Mouse (Mus musculus): ENCODE measurements around the gene Olfr568. TPM values are rescaled to one million over a fixed set of nuclear protein-coding genes. Genes with fewer than 3 reads are reported as not detected.

Olfr568 gene
- polyA plus RNA-seq, 1 experiment from 2014 or later = not detected

Other genes with a start within 250 kb of the Olfr568 start
- gene Olfr554, start 238.7 kb upstream of the Olfr568 start, polyA plus RNA-seq (2016; fragmentation: Nextera tagmentation; extraction: Ambion mirVana) = not detected in 2 replicates
- gene Olfr555, start 218.3 kb upstream of the Olfr568 start, polyA plus RNA-seq (2016; fragmentation: Nextera tagmentation; extraction: Ambion mirVana) = not detected in 2 replicates
- not detected in 2 replicates for gene Olfr556, start 212.2 kb upstream of the Olfr568 start, polyA plus RNA-seq (2016; fragmentation: Nextera tagmentation; extraction: Ambion mirVana)
- gene Trim68, start 189.8 kb upstream of the Olfr568 start, polyA plus RNA-seq (2016; fragmentation: Nextera tagmentation; extraction: Ambion mirVana) = 9.5 and 9.6 TPM in 2 replicates
- not detected in 2 replicates for gene Olfr557, start 181.2 kb upstream of the Olfr568 start, polyA plus RNA-seq (2016; fragmentation: Nextera tagmentation; extraction: Ambion mirVana)
- not detected in 2 replicates for gene Olfr558, start 174.9 kb upstream of the Olfr568 start, polyA plus RNA-seq (2016; fragmentation: Nextera tagmentation; extraction: Ambion mirVana)
- gene Olfr33, start 158.1 kb upstream of the Olfr568 start, polyA plus RNA-seq (2016; fragmentation: Nextera tagmentation; extraction: Ambion mirVana) = not detected in 2 replicates
- gene Olfr559, start 149.6 kb upstream of the Olfr568 start, polyA plus RNA-seq (2016; fragmentation: Nextera tagmentation; extraction: Ambion mirVana) = not detected in 2 replicates
- gene Olfr560, start 117.8 kb upstream of the Olfr568 start, polyA plus RNA-seq (2016; fragmentation: Nextera tagmentation; extraction: Ambion mirVana) = not detected in 2 replicates
- gene Olfr78, start 117.7 kb upstream of the Olfr568 start, polyA plus RNA-seq (2016; fragmentation: Nextera tagmentation; extraction: Ambion mirVana) = not detected in 2 replicates
- gene Olfr561, start 105.9 kb upstream of the Olfr568 start, polyA plus RNA-seq (2016; fragmentation: Nextera tagmentation; extraction: Ambion mirVana) = not detected in 2 replicates
- not detected in 2 replicates for gene Olfr564, start 73.6 kb upstream of the Olfr568 start, polyA plus RNA-seq (2016; fragmentation: Nextera tagmentation; extraction: Ambion mirVana)
- gene Olfr566, start 18.4 kb upstream of the Olfr568 start, polyA plus RNA-seq (2016; fragmentation: Nextera tagmentation; extraction: Ambion mirVana) = not detected in 2 replicates
- not detected in 2 replicates for gene Olfr569, start 13.8 kb downstream of the Olfr568 start, polyA plus RNA-seq (2016; fragmentation: Nextera tagmentation; extraction: Ambion mirVana)
- gene Olfr570, start 17.5 kb downstream of the Olfr568 start, polyA plus RNA-seq (2016; fragmentation: Nextera tagmentation; extraction: Ambion mirVana) = not detected in 2 replicates
- gene Olfr571, start 40.4 kb downstream of the Olfr568 start, polyA plus RNA-seq (2016; fragmentation: Nextera tagmentation; extraction: Ambion mirVana) = not detected in 2 replicates
- gene Olfr572, start 47.3 kb downstream of the Olfr568 start, polyA plus RNA-seq (2016; fragmentation: Nextera tagmentation; extraction: Ambion mirVana) = not detected in 2 replicates
- gene Olfr573-ps1, start 65.5 kb downstream of the Olfr568 start, polyA plus RNA-seq (2016; fragmentation: Nextera tagmentation; extraction: Ambion mirVana) = not detected in 2 replicates
- not detected in 2 replicates for gene Olfr574, start 71.3 kb downstream of the Olfr568 start, polyA plus RNA-seq (2016; fragmentation: Nextera tagmentation; extraction: Ambion mirVana)
- gene Olfr575, start 81.7 kb downstream of the Olfr568 start, polyA plus RNA-seq (2016; fragmentation: Nextera tagmentation; extraction: Ambion mirVana) = not detected in 2 replicates
- gene Olfr576, start 85.5 kb downstream of the Olfr568 start, polyA plus RNA-seq (2016; fragmentation: Nextera tagmentation; extraction: Ambion mirVana) = not detected in 2 replicates
- gene Olfr577, start 98.8 kb downstream of the Olfr568 start, polyA plus RNA-seq (2016; fragmentation: Nextera tagmentation; extraction: Ambion mirVana) = not detected in 2 replicates
- not detected in 2 replicates for gene Olfr578, start 112.2 kb downstream of the Olfr568 start, polyA plus RNA-seq (2016; fragmentation: Nextera tagmentation; extraction: Ambion mirVana)
- not detected in 2 replicates for gene Olfr582, start 160.9 kb downstream of the Olfr568 start, polyA plus RNA-seq (2016; fragmentation: Nextera tagmentation; extraction: Ambion mirVana)
- not detected in 2 replicates for gene Olfr583, start 174.2 kb downstream of the Olfr568 start, polyA plus RNA-seq (2016; fragmentation: Nextera tagmentation; extraction: Ambion mirVana)
- not detected in 2 replicates for gene Olfr584, start 204.8 kb downstream of the Olfr568 start, polyA plus RNA-seq (2016; fragmentation: Nextera tagmentation; extraction: Ambion mirVana)
- gene Olfr585, start 220.6 kb downstream of the Olfr568 start, polyA plus RNA-seq (2016; fragmentation: Nextera tagmentation; extraction: Ambion mirVana) = not detected in 2 replicates
- gene Olfr586, start 248.5 kb downstream of the Olfr568 start, polyA plus RNA-seq (2016; fragmentation: Nextera tagmentation; extraction: Ambion mirVana) = not detected in 2 replicates

Data from midbrain, embryonic 12.5 days (tissue).